Mouse (Mus musculus): ENCODE measurements at regions not wholly inside any gene's neighbourhood (a gene's known extent, or its start where the extent isn't known, plus 50 kb on each side); places are given as distances from the start of the nearest gene placed in this dataset.

DNA sequence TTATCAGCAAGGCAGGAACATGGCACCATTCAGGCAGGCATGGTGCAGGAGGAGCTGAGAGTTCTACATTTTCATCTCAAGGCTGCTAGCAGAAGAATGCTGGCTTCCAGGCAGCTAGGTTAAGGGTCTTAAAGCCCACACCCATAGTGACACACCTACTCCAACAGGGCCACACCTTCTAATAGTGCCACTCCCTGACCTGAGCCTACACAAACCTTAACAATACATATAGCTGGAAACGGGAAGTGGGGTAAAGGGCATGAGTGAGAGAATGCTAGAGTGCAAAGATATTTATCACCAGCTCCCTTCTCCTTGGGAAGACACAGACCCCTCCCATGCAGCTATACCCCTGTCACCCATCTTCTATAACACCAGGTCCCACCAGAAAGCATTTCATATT, 230.6 kb downstream of the Irx1 start:
- Histone ChIP-seq H3K27me3 (peaks cover 2% of the 10 kb centered on the region; the same call in 1 of the 2 replicates), H3K27ac (no peak overlapping the region), H3K9me3 (no peaks in the 10 kb centered on the region), H3K4me3 (no peak overlapping the region), H3K36me3 (no peaks in the 10 kb centered on the region), H3K9ac (no peak overlapping the region), H3K4me2 (replicated peaks) (no peak overlapping the region), H3K4me1 (no peaks in the 10 kb centered on the region)
- WGBS, result 67% methylated on average over 1 of the region's 1 CpGs
- ATAC-seq (ENCODE audit: insufficient number of reproducible peaks, insufficient read depth, low FRiP score, low TSS enrichment), result no peak

- no peaks in the 10 kb centered on the region for H3K27me3 ChIP-seq
- no peaks in the 10 kb centered on the region for H3K9me3 ChIP-seq
- H3K27ac ChIP-seq, result no peak overlapping the region
- H3K9ac ChIP-seq, result no peak overlapping the region
- WGBS, result 12% methylated on average over 20 of the region's 20 CpGs
- no peak for ATAC-seq (ENCODE audit: insufficient number of reproducible peaks, insufficient read depth, low FRiP score, low TSS enrichment)
- peak overlapping the region; percentile 27 for H3K4me2 ChIP-seq (replicated peaks)
- H3K4me3 ChIP-seq, result no peak overlapping the region
- peaks cover 4% of the 10 kb centered on the region; the same call in 1 of the 2 replicates for H3K4me1 ChIP-seq
- no peaks in the 10 kb centered on the region for H3K36me3 ChIP-seq
Measured at GRCm38 (mm10) chr13:71690069-71690817, 273.3 kb downstream of the Irx1 start.

GRCm38 (mm10) chr13:71689187-71689586, 274.3 kb downstream of the Irx1 start:
- 25% methylated on average over 9 of the region's 9 CpGs for WGBS
- Histone ChIP-seq H3K4me3 (no peak overlapping the region), H3K36me3 (no peaks in the 10 kb centered on the region), H3K9me3 (no peaks in the 10 kb centered on the region), H3K4me2 (replicated peaks) (no peak overlapping the region), H3K27me3 (no peaks in the 10 kb centered on the region), H3K4me1 (peaks cover 4% of the 10 kb centered on the region; the same call in 1 of the 2 replicates), H3K9ac (no peak overlapping the region), H3K27ac (no peak overlapping the region)
- ATAC-seq (ENCODE audit: insufficient number of reproducible peaks, insufficient read depth, low FRiP score, low TSS enrichment), result no peak

GRCm38 (mm10) chr13:71676081-71676624, 287.4 kb downstream of the Irx1 start:
- no peaks in the 10 kb centered on the region for H3K36me3 ChIP-seq
- H3K9me3 ChIP-seq, result no peaks in the 10 kb centered on the region
- no peaks in the 10 kb centered on the region for H3K4me1 ChIP-seq
- H3K27me3 ChIP-seq, result no peaks in the 10 kb centered on the region; the same call in 1 of the 2 replicates
- 82% methylated on average over 10 of the region's 10 CpGs for WGBS
- no peak overlapping the region for H3K4me2 ChIP-seq (replicated peaks)
- ATAC-seq (ENCODE audit: insufficient number of reproducible peaks, insufficient read depth, low FRiP score, low TSS enrichment), result no peak
- H3K27ac ChIP-seq, result no peak overlapping the region
- no peak overlapping the region for H3K9ac ChIP-seq
- no peak overlapping the region for H3K4me3 ChIP-seq

DNA sequence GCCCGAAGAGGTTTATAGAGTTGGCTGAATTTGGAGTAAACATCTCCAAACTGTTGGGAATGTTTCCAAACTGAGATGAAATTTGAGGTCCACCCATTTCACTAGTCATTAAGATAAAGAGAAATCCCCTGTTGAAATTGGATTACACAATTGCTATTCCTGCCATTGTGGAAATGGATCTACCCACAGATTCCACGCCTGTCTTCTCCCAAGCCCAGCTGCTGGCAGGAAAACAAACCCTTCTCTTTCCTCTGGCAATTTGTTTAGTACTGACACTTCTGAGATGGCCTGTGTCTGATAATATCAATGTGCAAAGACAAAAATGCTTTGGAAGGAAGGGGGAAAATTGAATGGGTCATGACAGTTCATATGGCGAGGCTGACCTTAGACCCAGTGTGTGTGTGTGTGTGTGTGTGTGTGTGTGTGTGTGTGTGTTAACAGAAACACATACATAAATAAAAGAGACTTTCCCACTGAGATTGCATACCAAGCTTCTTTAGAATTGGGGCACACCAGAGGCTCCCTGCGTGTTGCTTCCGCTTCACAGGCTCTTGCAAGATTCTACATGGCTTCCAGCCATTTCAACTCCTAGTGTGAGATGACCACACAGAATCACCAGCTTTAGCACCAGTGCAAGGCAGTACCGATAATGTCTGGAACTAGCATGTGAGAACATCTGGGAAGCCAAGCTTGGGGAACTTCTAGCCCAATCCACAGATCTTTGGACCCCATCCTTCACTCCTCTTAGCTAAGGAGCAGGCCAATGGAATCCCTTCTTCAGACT, 293.4 kb downstream of the Irx1 start:
- Histone ChIP-seq H3K9ac (no peak overlapping the region), H3K4me1 (peaks cover 14% of the 10 kb centered on the region), H3K27me3 (no peaks in the 10 kb centered on the region; the same call in 1 of the 2 replicates), H3K4me2 (replicated peaks) (no peak overlapping the region), H3K9me3 (no peaks in the 10 kb centered on the region), H3K27ac (no peak overlapping the region), H3K4me3 (no peak overlapping the region), H3K36me3 (no peaks in the 10 kb centered on the region)
- WGBS, result 78% methylated on average over 6 of the region's 6 CpGs
- ATAC-seq (ENCODE audit: insufficient number of reproducible peaks, insufficient read depth, low FRiP score, low TSS enrichment), result no peak

DNA sequence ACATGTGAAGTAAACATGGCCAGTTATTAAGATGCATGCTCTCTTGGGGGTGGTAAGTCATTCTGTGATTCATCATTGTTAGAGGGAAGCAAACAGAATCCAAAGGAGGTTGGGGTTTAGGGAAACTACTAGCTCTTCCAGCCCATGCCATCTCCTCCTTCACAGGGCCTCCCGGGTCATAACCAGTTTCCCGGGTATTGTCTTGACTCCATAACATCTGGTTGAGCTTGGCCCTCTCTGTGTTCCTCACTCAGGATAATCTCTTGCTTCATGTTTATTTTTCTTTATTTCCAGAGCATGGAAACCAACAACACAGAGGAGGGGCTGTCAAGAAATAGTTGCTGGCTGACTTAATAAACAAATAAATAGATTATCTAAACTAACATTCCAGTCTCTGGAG, 295.3 kb downstream of the Irx1 start:
- Histone ChIP-seq H3K4me1 (peaks cover 19% of the 10 kb centered on the region), H3K4me2 (replicated peaks) (no peak overlapping the region), H3K36me3 (no peaks in the 10 kb centered on the region), H3K9me3 (no peaks in the 10 kb centered on the region), H3K27ac (no peak overlapping the region), H3K9ac (no peak overlapping the region), H3K4me3 (no peak overlapping the region), H3K27me3 (no peaks in the 10 kb centered on the region)
- 70% methylated on average over 2 of the region's 2 CpGs for WGBS
- no peak for ATAC-seq (ENCODE audit: insufficient number of reproducible peaks, insufficient read depth, low FRiP score, low TSS enrichment)

DNA sequence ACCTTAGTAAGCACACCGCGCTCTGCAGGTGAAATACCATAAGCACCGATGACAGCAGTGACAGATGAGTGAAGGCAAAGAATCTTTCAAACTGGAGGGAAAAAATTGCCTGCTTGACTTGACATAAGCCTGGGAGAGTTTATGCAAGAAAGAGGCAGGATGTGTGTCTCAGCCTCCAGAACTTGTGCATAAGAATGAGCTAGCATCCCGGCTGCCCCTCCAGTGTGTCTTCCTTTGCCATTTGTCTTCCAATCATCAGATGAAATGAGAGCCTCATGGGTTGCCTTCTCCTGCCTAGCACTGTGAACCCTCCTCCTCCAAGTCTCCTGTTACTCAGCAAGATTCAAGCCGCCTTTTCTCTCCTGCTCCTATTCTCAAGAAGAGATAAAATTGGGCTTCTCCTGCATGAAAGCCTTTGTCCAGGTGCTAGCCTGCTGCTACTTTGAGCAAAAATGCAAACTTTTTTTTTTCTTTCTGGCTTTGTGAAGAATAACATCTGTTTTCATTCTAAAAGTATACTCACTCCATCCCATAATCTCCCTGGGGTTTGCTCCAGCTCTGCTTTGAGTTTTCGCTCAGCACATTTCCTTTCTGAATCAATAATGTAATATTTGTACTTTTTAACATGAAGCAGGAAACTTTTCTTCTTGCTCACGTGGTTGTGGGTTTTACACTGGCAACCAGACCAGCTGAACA, 298.2 kb downstream of the Irx1 start:
- no peaks in the 10 kb centered on the region for H3K9me3 ChIP-seq
- H3K27me3 ChIP-seq, result peaks cover 9% of the 10 kb centered on the region; the same call in 1 of the 2 replicates
- H3K36me3 ChIP-seq, result no peaks in the 10 kb centered on the region
- no peak overlapping the region for H3K9ac ChIP-seq
- H3K4me3 ChIP-seq, result no peak overlapping the region
- WGBS, result 35% methylated on average over 7 of the region's 7 CpGs
- H3K27ac ChIP-seq, result peak overlapping the region; percentile 73
- ATAC-seq (ENCODE audit: insufficient number of reproducible peaks, insufficient read depth, low FRiP score, low TSS enrichment), result no peak; the same call in 1 of the 2 replicates
- H3K4me1 ChIP-seq, result peaks cover 19% of the 10 kb centered on the region
- no peak overlapping the region for H3K4me2 ChIP-seq (replicated peaks)

- Histone ChIP-seq H3K4me1 (no peaks in the 10 kb centered on the region), H3K27me3 (peaks cover 9% of the 10 kb centered on the region; the same call in 1 of the 2 replicates), H3K9me3 (no peaks in the 10 kb centered on the region), H3K9ac (no peak overlapping the region), H3K36me3 (no peaks in the 10 kb centered on the region), H3K4me3 (no peak overlapping the region), H3K27ac (no peak overlapping the region), H3K4me2 (replicated peaks) (no peak overlapping the region)
- ATAC-seq (ENCODE audit: insufficient number of reproducible peaks, insufficient read depth, low FRiP score, low TSS enrichment), result no peak
- WGBS, result 67% methylated on average over 2 of the region's 2 CpGs
Measured at GRCm38 (mm10) chr13:71657898-71658297, 305.6 kb downstream of the Irx1 start.

- Histone ChIP-seq H3K36me3 (no peaks in the 10 kb centered on the region), H3K4me1 (no peaks in the 10 kb centered on the region), H3K9me3 (no peaks in the 10 kb centered on the region), H3K4me2 (replicated peaks) (no peak overlapping the region), H3K4me3 (no peak overlapping the region), H3K9ac (no peak overlapping the region), H3K27me3 (no peaks in the 10 kb centered on the region), H3K27ac (no peak overlapping the region)
- no peak for ATAC-seq (ENCODE audit: insufficient number of reproducible peaks, insufficient read depth, low FRiP score, low TSS enrichment)
- 60% methylated on average over 6 of the region's 6 CpGs for WGBS
Measured at GRCm38 (mm10) chr13:71653939-71654467, 309.5 kb downstream of the Irx1 start.

DNA sequence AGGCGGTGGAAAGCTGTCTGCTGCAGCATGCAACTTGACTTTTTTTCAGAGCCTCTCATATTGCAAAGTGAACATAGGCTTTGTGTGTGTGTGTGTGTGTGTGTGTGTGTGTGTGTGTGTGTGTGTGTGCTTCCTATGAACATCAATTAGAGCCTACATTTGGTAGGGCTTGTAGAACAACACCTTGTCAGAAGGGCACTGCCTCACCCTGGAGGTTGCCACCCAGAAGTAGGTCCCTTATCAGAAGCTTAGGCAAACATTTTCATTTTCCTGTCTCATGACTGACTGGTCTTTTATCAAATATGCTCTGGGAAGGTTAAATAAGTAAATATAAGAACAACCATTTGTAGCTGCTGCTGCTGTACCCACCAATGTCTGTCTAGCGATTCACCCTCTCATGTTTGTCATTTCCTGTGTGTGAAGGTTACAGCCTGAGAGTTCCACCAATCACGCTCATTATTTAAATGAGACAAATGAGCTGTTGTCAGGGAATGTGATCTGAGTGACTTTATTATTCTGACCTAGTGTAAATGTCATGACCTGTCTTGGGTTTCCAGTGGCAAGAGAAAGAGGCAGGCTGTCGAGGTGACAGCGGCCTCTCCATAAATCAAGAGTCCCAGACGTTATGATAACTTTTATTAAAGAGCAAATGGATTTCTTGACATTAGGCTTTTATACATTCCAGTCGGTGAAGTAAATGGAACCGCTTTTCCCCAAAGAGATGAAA, 310.1 kb downstream of the Irx1 start:
- H3K27me3 ChIP-seq, result no peaks in the 10 kb centered on the region
- no peaks in the 10 kb centered on the region for H3K9me3 ChIP-seq
- H3K4me3 ChIP-seq, result no peak overlapping the region
- H3K36me3 ChIP-seq, result no peaks in the 10 kb centered on the region
- no peak overlapping the region for H3K9ac ChIP-seq
- WGBS, result 40% methylated on average over 8 of the region's 8 CpGs
- H3K27ac ChIP-seq, result no peak overlapping the region
- H3K4me2 ChIP-seq (replicated peaks), result no peak overlapping the region
- no peaks in the 10 kb centered on the region for H3K4me1 ChIP-seq
- no peak for ATAC-seq (ENCODE audit: insufficient number of reproducible peaks, insufficient read depth, low FRiP score, low TSS enrichment)

DNA sequence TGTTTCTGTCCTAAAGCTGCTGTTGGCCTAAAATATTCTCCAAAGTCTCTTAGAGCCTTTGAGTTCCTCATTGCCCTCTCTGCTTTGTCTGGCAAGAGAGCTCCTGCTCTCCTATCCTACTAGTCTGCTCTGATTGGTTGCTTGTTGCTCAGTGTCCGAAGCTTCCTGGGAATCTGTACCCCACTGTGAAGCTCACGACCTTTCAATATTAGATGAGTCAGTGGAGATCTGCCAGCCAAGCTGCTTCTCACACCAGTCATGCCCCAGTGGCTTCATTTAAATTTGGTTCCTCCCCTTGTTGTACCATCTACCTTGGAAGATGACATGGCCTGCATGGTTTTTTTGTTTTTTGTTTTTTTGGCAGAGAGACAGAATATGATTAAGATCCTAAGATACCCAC, 313.6 kb downstream of the Irx1 start:
- H3K36me3 ChIP-seq, result no peaks in the 10 kb centered on the region
- no peaks in the 10 kb centered on the region for H3K4me1 ChIP-seq
- 31% methylated on average over 2 of the region's 2 CpGs for WGBS
- no peak overlapping the region for H3K27ac ChIP-seq
- no peak for ATAC-seq (ENCODE audit: insufficient number of reproducible peaks, insufficient read depth, low FRiP score, low TSS enrichment)
- no peak overlapping the region for H3K4me3 ChIP-seq
- no peak overlapping the region for H3K9ac ChIP-seq
- no peaks in the 10 kb centered on the region for H3K9me3 ChIP-seq
- H3K4me2 ChIP-seq (replicated peaks), result no peak overlapping the region
- H3K27me3 ChIP-seq, result no peaks in the 10 kb centered on the region
